Mouse (Mus musculus) right cerebral cortex, postnatal 36 days (tissue): ENCODE results near the gene Mmp24.

Experiments
- DNase-seq, 2 experiments: peaks; one replicate each; pipeline ENCODE4 v3.0.0; 2022; ENCODE audit warnings: low spot score in 2 of 2, mixed read lengths in 1 of 2

The Mmp24 gene

GRCm38 (mm10) chr2:155860102-155860501 is 85.0 kb downstream of the Mmp24 start:
- no peak for DNase-seq

GRCm38 (mm10) chr2:155861581-155861980 is 86.4 kb downstream of the Mmp24 start:
- DNase-seq: no peak

- DNase-seq: peak in 1 of 2 experiments; percentile 9
Measured at GRCm38 (mm10) chr2:155862573-155863300, 87.6 kb downstream of the Mmp24 start.

GRCm38 (mm10) chr2:155863301-155863867 is 88.2 kb downstream of the Mmp24 start:
- DNase-seq: no peak
